Mouse (Mus musculus) liver, adult 2 months (tissue): ENCODE data around the gene Ttc33. TPM values are rescaled to one million over a fixed set of nuclear protein-coding genes. Genes with fewer than 3 reads are reported as not detected.

Experiments used
- DNase-seq: peaks from one replicate; pipeline ENCODE4 v3.0.0-alpha.2; 2011; ENCODE audit warnings: low read depth, low spot score; ENCODE audit errors: extremely low read depth
- H3K27ac ChIP-seq: fragments of 200-500 bp; replicated peaks from 2 replicates; pipeline ENCODE4 v1.5.1; 2012; ENCODE audit warnings: low read depth, mild to moderate bottlenecking, control low read depth, inconsistent platforms, low read length; ENCODE audit not compliant: insufficient read depth
- H3K27me3 ChIP-seq: fragments of 200-500 bp; 2 replicates; pipeline ENCODE4 v1.6.1; 2012; ENCODE audit warnings: mild to moderate bottlenecking, moderate library complexity, low read length, inconsistent platforms; ENCODE audit not compliant: control insufficient read depth, insufficient read depth
- H3K36me3 ChIP-seq: fragments of 200-500 bp; 2 replicates; pipeline ENCODE4 v1.6.1; 2012; ENCODE audit warnings: low read length, inconsistent platforms; ENCODE audit not compliant: control insufficient read depth, insufficient read depth
- H3K4me1 ChIP-seq: fragments of 200-500 bp; 2 replicates; pipeline ENCODE4 v1.6.1; 2011; ENCODE audit warnings: low read length; ENCODE audit not compliant: control insufficient read depth, insufficient read depth
- H3K4me3 ChIP-seq: fragments of 200-500 bp; 2 replicates; pipeline ENCODE4 v1.5.1; 2011; ENCODE audit warnings: low read depth, mild to moderate bottlenecking, control low read depth, low read length, moderate library complexity; ENCODE audit not compliant: insufficient read depth
- H3K79me2 ChIP-seq: fragments of 200-500 bp; 2 replicates; pipeline ENCODE4 v1.6.1; 2012; ENCODE audit warnings: inconsistent platforms, mild to moderate bottlenecking, low read length, moderate library complexity; ENCODE audit not compliant: control insufficient read depth, insufficient read depth
- H3K9ac ChIP-seq: fragments of 200-500 bp; 2 replicates; pipeline ENCODE4 v1.6.1; 2012; ENCODE audit warnings: low read depth, mild to moderate bottlenecking, control low read depth, inconsistent platforms, low read length
- CTCF ChIP-seq: fragments of 200-500 bp; IDR thresholded peaks from 2 replicates; pipeline ENCODE4 v1.5.1; 2011; ENCODE audit warnings: low read depth, low read length, control low read depth
- POLR2A ChIP-seq: fragments of 200-500 bp; IDR thresholded peaks from 2 replicates; pipeline ENCODE4 v1.6.1; 2011; ENCODE audit warnings: low read length, control low read depth; ENCODE audit not compliant: insufficient read depth; ENCODE audit errors: extremely low read depth
- WGBS: fragments of 180-500 bp; shearing (Covaris S2); methylation state at CpG from one replicate; pipeline ENCODE4 v1.1.7; 2018; 5-methylcytosine and 5-hydroxymethylcytosine counted together
- polyA plus RNA-seq: library from polyadenylated mRNA; depleted of rRNA; stranded (reverse); fragments of >200 nt; gene quantifications from 2 replicates; pipeline ENCODE4 v1.2.3, GENCODE M21; 2012
- total RNA-seq: library from RNA; depleted of rRNA; stranded (reverse); fragments of >200 nt; gene quantifications from 2 replicates; pipeline ENCODE4 v1.2.3, GENCODE M21; 2014

Ttc33 gene
- total and polyA plus RNA-seq, 2 experiments = 3.7 to 34.7 TPM

DNA sequence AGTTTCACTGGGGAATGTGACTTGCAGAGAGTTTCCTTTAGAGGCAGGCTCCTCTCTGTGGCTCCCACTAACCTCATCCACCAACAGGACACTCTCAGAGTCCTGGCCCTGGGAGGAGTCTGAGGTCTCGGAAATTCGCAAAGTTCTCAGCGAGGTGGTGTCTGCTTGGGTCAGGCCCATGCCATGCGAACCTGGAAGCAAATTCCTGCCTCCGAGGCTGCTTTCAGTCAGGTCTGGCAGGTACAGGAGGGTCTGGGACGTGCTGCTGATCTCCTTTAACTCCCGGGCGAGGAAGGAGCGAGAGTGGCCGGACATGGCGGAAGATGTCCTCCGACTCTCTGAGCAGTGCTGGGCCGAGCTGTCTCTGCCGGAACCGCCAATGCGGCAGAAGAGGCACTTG is 49.3 kb downstream of the Ttc33 start:
- WGBS = 85% methylated on average over 16 of the region's 16 CpGs
- H3K27ac ChIP-seq = no peak overlapping the region
- TF ChIP-seq CTCF = no peak

DNA sequence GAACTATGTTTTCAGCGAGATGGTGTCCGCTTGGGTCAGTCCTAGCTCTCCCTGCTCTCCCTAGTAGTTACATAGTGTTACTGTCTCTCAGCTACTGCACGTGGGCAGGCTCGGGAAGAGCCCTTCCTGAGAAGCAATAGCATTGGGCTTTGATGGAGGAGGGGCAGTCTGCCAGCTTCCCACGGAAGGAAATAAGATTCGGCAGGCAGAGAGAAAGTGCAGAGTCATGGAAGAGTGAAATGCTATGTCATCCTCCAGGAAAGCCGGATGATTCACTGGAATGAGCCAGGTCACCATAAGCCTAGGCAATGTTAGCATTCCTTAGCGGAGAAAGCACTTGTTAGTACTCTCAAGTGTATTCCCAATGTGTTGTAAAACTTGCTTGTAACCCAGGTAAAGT is 50.2 kb downstream of the Ttc33 start:
- no peaks in the 10 kb centered on the region for H3K79me2 ChIP-seq
- H3K27me3 ChIP-seq = no peaks in the 10 kb centered on the region
- no peaks in the 10 kb centered on the region for H3K36me3 ChIP-seq
- WGBS = 36% methylated on average over 8 of the region's 8 CpGs
- no peak for TF ChIP-seq POLR2A
- no peak for TF ChIP-seq CTCF
- H3K9ac ChIP-seq = no peak overlapping the region
- DNase-seq = peak; percentile 23
- H3K27ac ChIP-seq = no peak overlapping the region
- H3K4me1 ChIP-seq = peaks cover 4% of the 10 kb centered on the region; the same call in 1 of the 2 replicates
- H3K4me3 ChIP-seq = no peak overlapping the region

More for the DNA sequence above, 49.3 kb downstream of the Ttc33 start:
- Histone ChIP-seq H3K36me3 (no peaks in the 10 kb centered on the region), H3K9ac (no peak overlapping the region), H3K4me1 (peaks cover 4% of the 10 kb centered on the region; the same call in 1 of the 2 replicates), H3K27me3 (no peaks in the 10 kb centered on the region), H3K4me3 (no peak overlapping the region), H3K79me2 (no peaks in the 10 kb centered on the region)
- DNase-seq = no peak

DNA sequence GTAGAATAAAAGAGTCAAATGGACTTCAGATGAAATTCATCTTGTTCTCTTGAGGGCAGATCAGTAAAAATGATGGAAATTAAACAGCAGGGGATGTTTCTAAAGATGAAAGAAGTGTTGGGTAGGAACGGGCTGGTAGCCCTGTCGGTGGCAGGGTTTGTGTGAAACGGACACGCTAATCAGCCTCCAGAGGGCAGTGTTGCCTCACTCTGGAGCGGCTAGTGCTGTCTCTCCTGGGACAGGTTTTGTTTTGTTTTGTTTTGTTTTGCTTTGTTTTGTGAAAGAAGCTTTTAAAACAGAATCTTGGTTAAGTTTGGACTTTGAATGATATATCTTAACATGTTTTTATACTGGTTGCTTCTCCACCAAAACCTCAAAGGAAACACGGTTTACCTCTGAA is 51.2 kb downstream of the Ttc33 start:
- no peaks in the 10 kb centered on the region for H3K79me2 ChIP-seq
- no peak overlapping the region for H3K4me3 ChIP-seq
- TF ChIP-seq POLR2A = no peak
- TF ChIP-seq CTCF = peak; percentile 99
- no peaks in the 10 kb centered on the region for H3K27me3 ChIP-seq
- DNase-seq = peak; percentile 53
- 14% methylated on average over 6 of the region's 6 CpGs for WGBS
- no peak overlapping the region for H3K27ac ChIP-seq
- H3K4me1 ChIP-seq = peaks cover 4% of the 10 kb centered on the region; the same call in 1 of the 2 replicates
- H3K9ac ChIP-seq = no peak overlapping the region
- H3K36me3 ChIP-seq = no peaks in the 10 kb centered on the region

DNA sequence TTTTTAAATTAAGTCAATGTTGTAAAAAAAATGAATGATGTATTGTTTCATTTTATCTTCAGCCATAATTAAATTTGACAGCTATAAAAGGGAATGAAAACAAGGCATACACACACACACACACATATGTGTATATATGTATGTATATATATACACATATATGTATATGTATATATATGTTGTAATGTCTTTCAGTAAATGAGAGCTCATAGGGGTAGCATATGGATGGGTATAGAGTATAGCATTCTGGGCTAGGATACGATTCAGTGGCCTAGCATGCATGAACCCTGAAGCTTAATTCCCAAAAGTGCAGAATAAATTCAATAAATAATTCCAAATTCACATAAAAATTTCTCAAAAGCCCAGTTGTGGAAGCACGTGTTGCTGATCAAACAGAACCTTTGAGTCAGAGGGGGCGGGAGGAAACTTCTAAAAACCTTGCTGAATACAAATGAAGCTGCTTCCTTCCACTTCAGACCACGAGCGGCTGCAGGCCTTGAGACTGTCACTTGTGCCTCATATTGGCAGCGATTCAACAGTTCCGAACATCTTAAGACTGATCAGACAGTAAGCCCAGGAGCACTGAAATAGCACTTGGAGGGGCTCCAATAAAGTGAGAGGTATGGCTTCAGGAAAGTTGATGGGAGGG is 51.8 kb downstream of the Ttc33 start:
- TF ChIP-seq POLR2A = no peak
- no peak for TF ChIP-seq CTCF
- WGBS = 63% methylated on average over 7 of the region's 7 CpGs
- Histone ChIP-seq H3K79me2 (no peaks in the 10 kb centered on the region), H3K4me1 (peaks cover 4% of the 10 kb centered on the region; the same call in 1 of the 2 replicates), H3K4me3 (no peak overlapping the region), H3K9ac (no peak overlapping the region), H3K36me3 (no peaks in the 10 kb centered on the region), H3K27ac (no peak overlapping the region), H3K27me3 (0 out of 2 replicates have a peak, but pooled peaks cover 2% of the 10 kb centered on the region)
- no peak for DNase-seq

DNA sequence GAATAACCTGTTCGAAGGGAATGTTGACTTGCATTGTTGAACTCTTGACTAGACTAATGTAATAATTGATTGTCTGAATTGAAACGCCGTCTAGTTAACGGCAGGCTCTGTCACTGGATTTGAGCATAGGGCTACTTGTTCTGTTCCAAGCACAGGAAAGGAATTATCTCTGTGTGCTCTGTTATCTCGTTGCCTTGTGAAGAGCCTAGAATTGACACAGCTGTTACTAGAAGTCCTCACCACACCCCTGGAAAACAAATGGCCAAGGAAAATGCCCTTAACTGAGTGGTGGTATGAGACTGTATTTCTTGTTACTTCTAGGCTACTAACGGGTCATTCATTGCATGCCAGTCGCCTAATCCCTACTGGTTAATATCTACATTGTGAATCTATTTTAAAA is 52.7 kb downstream of the Ttc33 start:
- Histone ChIP-seq H3K9ac (no peak overlapping the region), H3K79me2 (no peaks in the 10 kb centered on the region), H3K4me1 (peaks cover 4% of the 10 kb centered on the region; the same call in 1 of the 2 replicates), H3K27ac (no peak overlapping the region), H3K27me3 (peaks cover 8% of the 10 kb centered on the region; the same call in 1 of the 2 replicates), H3K36me3 (no peaks in the 10 kb centered on the region), H3K4me3 (no peak overlapping the region)
- TF ChIP-seq POLR2A (no peak), CTCF (no peak)
- WGBS = 60% methylated on average over 7 of the region's 7 CpGs
- DNase-seq = no peak

DNA sequence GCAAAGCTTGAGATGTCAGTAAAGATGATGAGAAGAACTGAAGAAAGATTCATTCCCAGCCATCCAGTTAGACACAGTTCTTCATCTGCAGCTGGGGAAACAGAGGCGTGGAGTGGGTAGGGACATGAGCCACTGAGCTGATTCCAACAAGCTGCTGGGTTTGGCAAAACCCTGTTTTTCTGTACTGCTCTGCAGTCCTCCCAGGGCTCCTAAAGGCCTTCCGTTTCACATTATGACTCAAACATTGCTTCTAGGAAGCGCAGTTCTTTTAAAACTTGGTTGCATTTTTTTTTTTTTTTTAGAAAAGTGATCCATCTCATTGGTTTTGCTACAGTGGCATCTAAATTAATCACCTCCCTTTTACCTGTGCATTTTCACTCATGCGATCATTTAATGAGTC is 53.2 kb downstream of the Ttc33 start:
- peaks cover 4% of the 10 kb centered on the region; the same call in 1 of the 2 replicates for H3K4me1 ChIP-seq
- no peak overlapping the region for H3K9ac ChIP-seq
- no peak overlapping the region for H3K4me3 ChIP-seq
- no peaks in the 10 kb centered on the region for H3K79me2 ChIP-seq
- WGBS = 88% methylated on average over 4 of the region's 4 CpGs
- DNase-seq = no peak
- TF ChIP-seq CTCF = no peak
- H3K27ac ChIP-seq = no peak overlapping the region
- H3K36me3 ChIP-seq = no peaks in the 10 kb centered on the region
- H3K27me3 ChIP-seq = peaks cover 8% of the 10 kb centered on the region
